Mouse (Mus musculus): Measurements from ENCODE around the gene Scml4.

Scml4 gene

GRCm38 (mm10) chr10:42862102-42862740, 2.1 kb downstream of the Scml4 start:
- DNase-seq (ENCODE audit: low spot score), result peak; percentile 57

GRCm38 (mm10) chr10:42862806-42863205, 2.6 kb downstream of the Scml4 start:
- DNase-seq (ENCODE audit: low spot score), result peak; percentile 36

GRCm38 (mm10) chr10:42863621-42864391, 3.6 kb downstream of the Scml4 start:
- peak; percentile 80 for DNase-seq (ENCODE audit: low spot score)

GRCm38 (mm10) chr10:42864696-42865095, 4.5 kb downstream of the Scml4 start:
- peak; percentile 40 for DNase-seq (ENCODE audit: low spot score)

GRCm38 (mm10) chr10:42868416-42868815, 8.2 kb downstream of the Scml4 start:
- no peak for DNase-seq (ENCODE audit: low spot score)

GRCm38 (mm10) chr10:42869467-42869866, 9.3 kb downstream of the Scml4 start:
- no peak for DNase-seq (ENCODE audit: low spot score)

GRCm38 (mm10) chr10:42872269-42873010, 12.3 kb downstream of the Scml4 start:
- no peak for DNase-seq (ENCODE audit: low spot score)

- no peak for DNase-seq (ENCODE audit: low spot score)
These were observed 13.0 kb downstream of the Scml4 start for GRCm38 (mm10) chr10:42873077-42873595.

- no peak for DNase-seq (ENCODE audit: low spot score)
These were observed 16.0 kb downstream of the Scml4 start for GRCm38 (mm10) chr10:42876172-42876571.

- no peak for DNase-seq (ENCODE audit: low spot score)
These were observed 19.1 kb downstream of the Scml4 start for GRCm38 (mm10) chr10:42879269-42879681.

GRCm38 (mm10) chr10:42879682-42880081, 19.5 kb downstream of the Scml4 start:
- no peak for DNase-seq (ENCODE audit: low spot score)

- DNase-seq (ENCODE audit: low spot score), result no peak
These were observed 26.9 kb downstream of the Scml4 start for GRCm38 (mm10) chr10:42887040-42887439.

GRCm38 (mm10) chr10:42888241-42888640, 28.1 kb downstream of the Scml4 start:
- no peak for DNase-seq (ENCODE audit: low spot score)

- peak; percentile 39 for DNase-seq (ENCODE audit: low spot score)
These were observed 30.2 kb downstream of the Scml4 start for GRCm38 (mm10) chr10:42890365-42890764.

GRCm38 (mm10) chr10:42892250-42892649, 32.1 kb downstream of the Scml4 start:
- DNase-seq (ENCODE audit: low spot score), result no peak

- no peak for DNase-seq (ENCODE audit: low spot score)
These were observed 32.8 kb downstream of the Scml4 start for GRCm38 (mm10) chr10:42892987-42893386.

GRCm38 (mm10) chr10:42893857-42894256, 33.7 kb downstream of the Scml4 start:
- DNase-seq (ENCODE audit: low spot score), result peak; percentile 84

GRCm38 (mm10) chr10:42894263-42894662, 34.1 kb downstream of the Scml4 start:
- DNase-seq (ENCODE audit: low spot score), result peak; percentile 46

GRCm38 (mm10) chr10:42894696-42895095, 34.5 kb downstream of the Scml4 start:
- no peak for DNase-seq (ENCODE audit: low spot score)

GRCm38 (mm10) chr10:42896621-42897020, 36.5 kb downstream of the Scml4 start:
- DNase-seq (ENCODE audit: low spot score), result no peak

GRCm38 (mm10) chr10:42897166-42897565, 37.0 kb downstream of the Scml4 start:
- peak; percentile 49 for DNase-seq (ENCODE audit: low spot score)

GRCm38 (mm10) chr10:42897632-42898031, 37.5 kb downstream of the Scml4 start:
- no peak for DNase-seq (ENCODE audit: low spot score)

GRCm38 (mm10) chr10:42901361-42901760, 41.2 kb downstream of the Scml4 start:
- no peak for DNase-seq (ENCODE audit: low spot score)

Measured in MN1 (cell line).